Mouse (Mus musculus) CH12.LX (cell line): ENCODE data around the gene Rgs16.

Source experiments
- CTCF ChIP-seq, 2 experiments: IDR thresholded peaks in 1 of 2; conservative IDR thresholded peaks in 1 of 2; 2 replicates each; pipeline ENCODE4 v1.5.1; 2011 to 2012; ENCODE audit warnings: low read depth in 2 of 2, low read length in 2 of 2, improper control_type of control experiment in 1 of 2, inconsistent platforms in 1 of 2, mild to moderate bottlenecking in 1 of 2, moderate library complexity in 1 of 2
- HCFC1 ChIP-seq: IDR thresholded peaks from 2 replicates; pipeline ENCODE4 v1.6.1; 2012; ENCODE audit warnings: low read depth, mild to moderate bottlenecking, inconsistent platforms, low read length, improper control_type of control experiment
- MXI1 ChIP-seq: IDR thresholded peaks from 2 replicates; pipeline ENCODE4 v1.6.1; 2011; ENCODE audit warnings: mild to moderate bottlenecking, low read depth, low read length, improper control_type of control experiment
- POLR2A ChIP-seq: IDR thresholded peaks from 2 replicates; pipeline ENCODE4 v1.6.1; 2011; ENCODE audit warnings: low read depth, mild to moderate bottlenecking, improper control_type of control experiment, low read length
- POLR2AphosphoS2 ChIP-seq: IDR thresholded peaks from 2 replicates; pipeline ENCODE4 v1.6.1; 2011; ENCODE audit warnings: low read depth, low read length, improper control_type of control experiment

GRCm38 (mm10) chr1:153769998-153770775, 30.0 kb downstream of the Rgs16 start:
- TF ChIP-seq POLR2A = no peak
- no peak for TF ChIP-seq CTCF (conservative IDR thresholded peaks at IDR 0.05 in 1 of 2, IDR thresholded peaks at IDR 0.05 in 1 of 2; ENCODE audit: low read depth in 2 of 2, low read length in 2 of 2)
- TF ChIP-seq MXI1 = no peak
- no peak for TF ChIP-seq HCFC1
- no peak for TF ChIP-seq POLR2AphosphoS2
